In genomic region chr1:160531402-160531801, GRCm38 (mm10) we compare ENCODE assay signal across 9 mouse cellular contexts.
DNase-seq lines count a peak whose midpoint lies in the region; ATAC-seq lines count a peak whose summit lies in the region.
"Had no signal": no experiment of that assay in that cellular context is flagged by ENCODE, and none has a peak within 500 bp of the region (broad histone marks: within the 10 kb centered on the region; RNA-seq: fewer than 3 reads in every experiment).

No protein-coding gene starts in this region.

- no peaks in the 10 kb centered on the region for H3K36me3 ChIP-seq in hindbrain, embryonic 13.5 days
- no peaks in the 10 kb centered on the region for H3K36me3 ChIP-seq in stomach, embryonic 14.5 days (ENCODE audit: control insufficient read depth, insufficient read depth, low read length)

- ATAC-seq in hindbrain, embryonic 13.5 days (ENCODE audit: low FRiP score) = peak; percentile 80
- peak; percentile 85 for ATAC-seq in stomach, embryonic 14.5 days (ENCODE audit: insufficient number of reproducible peaks, insufficient read depth, low FRiP score, low read depth)

- 24% methylated on average over 5 of the region's 5 CpGs for WGBS in hindbrain, embryonic 13.5 days
- WGBS in stomach, embryonic 14.5 days = 26% methylated on average over 5 of the region's 5 CpGs

- no peaks in the 10 kb centered on the region for H3K27me3 ChIP-seq in hindbrain, embryonic 13.5 days
- no peaks in the 10 kb centered on the region for H3K27me3 ChIP-seq in stomach, embryonic 14.5 days (ENCODE audit: control insufficient read depth, insufficient read depth, low read length)

- H3K4me1 ChIP-seq in hindbrain, embryonic 13.5 days (replicated peaks) = peaks cover 18% of the 10 kb centered on the region
- H3K4me1 ChIP-seq in stomach, embryonic 14.5 days (ENCODE audit: control insufficient read depth, insufficient read depth, low read length) = no peaks in the 10 kb centered on the region

- H3K27ac ChIP-seq in hindbrain, embryonic 13.5 days = peak overlapping the region; percentile 48; the same call in 1 of the 2 replicates
- no peak overlapping the region for H3K27ac ChIP-seq in stomach, embryonic 14.5 days (ENCODE audit: low read length)

- no peaks in the 10 kb centered on the region for H3K9me3 ChIP-seq in hindbrain, embryonic 13.5 days
- no peaks in the 10 kb centered on the region for H3K9me3 ChIP-seq in stomach, embryonic 14.5 days (ENCODE audit: control insufficient read depth, low read depth, low read length)
- H3K9me3 ChIP-seq: G1E had no signal

- peak; percentile 99 for DNase-seq in 3T3-L1 (ENCODE audit: low read depth, low spot score)
- DNase-seq in brain, adult 2 months (ENCODE audit: low read depth, low spot score) = peak; percentile 93
- DNase-seq in frontal cortex, postnatal 36 days (ENCODE audit: low spot score in 2 of 2) = peak; percentile 35 to 59
- peak; percentile 26 for DNase-seq in layer of hippocampus, adult 9-10 months (ENCODE audit: low spot score)
- DNase-seq in lung, postnatal 36 days = peak; percentile 77
- DNase-seq in thymus, postnatal 10 days (ENCODE audit: low spot score in 2 of 2) = no peak

- no peak overlapping the region for H3K9ac ChIP-seq in hindbrain, embryonic 13.5 days
- H3K9ac ChIP-seq in stomach, embryonic 14.5 days (replicated peaks; ENCODE audit: low read depth, low read length) = no peak overlapping the region

- no peak overlapping the region for H3K4me3 ChIP-seq in hindbrain, embryonic 13.5 days
- H3K4me3 ChIP-seq in stomach, embryonic 14.5 days (ENCODE audit: low read depth, low read length) = no peak overlapping the region

- H3K4me2 ChIP-seq in hindbrain, embryonic 13.5 days = no peak overlapping the region
- no peak overlapping the region for H3K4me2 ChIP-seq in stomach, embryonic 14.5 days (replicated peaks; ENCODE audit: low read depth, low read length)

Comparison
In these comparisons a context has a peak if more than half of its experiments do, and no peak if none do; other contexts are left out.
1. DNase-seq: peak in 3T3-L1 (single experiment), brain, adult 2 months (single experiment), frontal cortex, postnatal 36 days (2 of 2), layer of hippocampus, adult 9-10 months (single experiment) and lung, postnatal 36 days (single experiment); none in thymus, postnatal 10 days (0 of 2).